Mouse (Mus musculus): Measurements from ENCODE around the gene Wnt9a. TPM values are rescaled to one million over a fixed set of nuclear protein-coding genes. Genes with fewer than 3 reads are reported as not detected.
A peak's percentile ranks its signal among the peaks of the same experiment; 100 is the strongest.

Gene Wnt9a
- polyA plus RNA-seq, 1 experiment: 1.8 TPM

GRCm38 (mm10) chr11:59305008-59305820 is 1.5 kb upstream of the Wnt9a start:
- Histone ChIP-seq H3K27me3 (ENCODE audit: control insufficient read depth, insufficient read depth, insufficient read length) (peaks cover 6% of the 10 kb centered on the region), H3K79me3 (ENCODE audit: low read depth) (no peaks in the 10 kb centered on the region), H3K4me3 (ENCODE audit: insufficient read depth, poor library complexity, severe bottlenecking) (no peak overlapping the region)

GRCm38 (mm10) chr11:59305821-59306215 is 910 bp upstream of the Wnt9a start:
- H3ac ChIP-seq (ENCODE audit: control insufficient read depth, insufficient read length, low read depth): peak overlapping the region; percentile 15
- peaks cover 3% of the 10 kb centered on the region for H3K27me3 ChIP-seq (ENCODE audit: control insufficient read depth, insufficient read depth, insufficient read length)

More at GRCm38 (mm10) chr11:59305008-59305820, 1.5 kb upstream of the Wnt9a start:
- Histone ChIP-seq H3K79me2 (ENCODE audit: control insufficient read depth, insufficient read depth) (no peaks in the 10 kb centered on the region), H3ac (ENCODE audit: control insufficient read depth, insufficient read length, low read depth) (peak overlapping the region; percentile 15), H3K36me3 (ENCODE audit: control insufficient read depth, insufficient read depth) (no peaks in the 10 kb centered on the region)
- no peak for TF ChIP-seq MYOD1 (IDR thresholded peaks at IDR 0.05; ENCODE audit: control insufficient read depth, insufficient read length, low read depth)
- TF ChIP-seq CEBPB (IDR thresholded peaks at IDR 0.05; ENCODE audit: low read depth): no peak
- no peak for TF ChIP-seq MYOG (IDR thresholded peaks at IDR 0.05; ENCODE audit: control insufficient read depth, extremely low read depth, insufficient read length)
- no peak for TF ChIP-seq FOSL1 (IDR thresholded peaks at IDR 0.05; ENCODE audit: insufficient read depth, low read length, poor library complexity, severe bottlenecking)
- TF ChIP-seq CTCF (IDR thresholded peaks at IDR 0.05; ENCODE audit: control insufficient read depth, insufficient read depth, insufficient read length): no peak
- TF ChIP-seq USF1 (IDR thresholded peaks at IDR 0.05; ENCODE audit: low read depth): no peak
- TF ChIP-seq MAX (IDR thresholded peaks at IDR 0.05): no peak

GRCm38 (mm10) chr11:59307422-59308163 is 865 bp downstream of the Wnt9a start:
- no peaks in the 10 kb centered on the region for H3K79me2 ChIP-seq (ENCODE audit: control insufficient read depth, insufficient read depth)
- H3K27me3 ChIP-seq (ENCODE audit: control insufficient read depth, insufficient read depth, insufficient read length): peaks cover 3% of the 10 kb centered on the region
- H3K79me3 ChIP-seq (ENCODE audit: low read depth): no peaks in the 10 kb centered on the region
- peak overlapping the region; percentile 21 for H3K4me3 ChIP-seq (ENCODE audit: insufficient read depth, poor library complexity, severe bottlenecking)
- TF ChIP-seq CTCF (IDR thresholded peaks at IDR 0.05; ENCODE audit: control insufficient read depth, insufficient read depth, insufficient read length) (peak; percentile 85), MYOD1 (IDR thresholded peaks at IDR 0.05; ENCODE audit: control insufficient read depth, insufficient read length, low read depth) (peak; percentile 21), FOSL1 (IDR thresholded peaks at IDR 0.05; ENCODE audit: insufficient read depth, low read length, poor library complexity, severe bottlenecking) (no peak)
- peak overlapping the region; percentile 42 for H3ac ChIP-seq (ENCODE audit: control insufficient read depth, insufficient read length, low read depth)
- no peaks in the 10 kb centered on the region for H3K36me3 ChIP-seq (ENCODE audit: control insufficient read depth, insufficient read depth)

More at GRCm38 (mm10) chr11:59305821-59306215, 910 bp upstream of the Wnt9a start:
- no peak for TF ChIP-seq CTCF (IDR thresholded peaks at IDR 0.05; ENCODE audit: control insufficient read depth, insufficient read depth, insufficient read length)
- TF ChIP-seq USF1 (IDR thresholded peaks at IDR 0.05; ENCODE audit: low read depth): no peak
- no peak for TF ChIP-seq CEBPB (IDR thresholded peaks at IDR 0.05; ENCODE audit: low read depth)
- no peak for TF ChIP-seq MYOG (IDR thresholded peaks at IDR 0.05; ENCODE audit: control insufficient read depth, extremely low read depth, insufficient read length)
- no peak for TF ChIP-seq FOSL1 (IDR thresholded peaks at IDR 0.05; ENCODE audit: insufficient read depth, low read length, poor library complexity, severe bottlenecking)
- no peak for TF ChIP-seq MAX (IDR thresholded peaks at IDR 0.05)
- no peak for TF ChIP-seq MYOD1 (IDR thresholded peaks at IDR 0.05; ENCODE audit: control insufficient read depth, insufficient read length, low read depth)
- H3K36me3 ChIP-seq (ENCODE audit: control insufficient read depth, insufficient read depth): no peaks in the 10 kb centered on the region
- no peaks in the 10 kb centered on the region for H3K79me3 ChIP-seq (ENCODE audit: low read depth)
- no peak overlapping the region for H3K4me3 ChIP-seq (ENCODE audit: insufficient read depth, poor library complexity, severe bottlenecking)
- H3K79me2 ChIP-seq (ENCODE audit: control insufficient read depth, insufficient read depth): no peaks in the 10 kb centered on the region

GRCm38 (mm10) chr11:59308164-59308542 is 1.4 kb downstream of the Wnt9a start:
- peaks cover 3% of the 10 kb centered on the region for H3K27me3 ChIP-seq (ENCODE audit: control insufficient read depth, insufficient read depth, insufficient read length)
- H3K79me3 ChIP-seq (ENCODE audit: low read depth): no peaks in the 10 kb centered on the region
- H3ac ChIP-seq (ENCODE audit: control insufficient read depth, insufficient read length, low read depth): peak overlapping the region; percentile 7
- no peaks in the 10 kb centered on the region for H3K36me3 ChIP-seq (ENCODE audit: control insufficient read depth, insufficient read depth)
- H3K4me3 ChIP-seq (ENCODE audit: insufficient read depth, poor library complexity, severe bottlenecking): peak overlapping the region; percentile 6
- H3K79me2 ChIP-seq (ENCODE audit: control insufficient read depth, insufficient read depth): no peaks in the 10 kb centered on the region
- TF ChIP-seq USF1 (IDR thresholded peaks at IDR 0.05; ENCODE audit: low read depth) (no peak), MAX (IDR thresholded peaks at IDR 0.05) (peak; percentile 19), FOSL1 (IDR thresholded peaks at IDR 0.05; ENCODE audit: insufficient read depth, low read length, poor library complexity, severe bottlenecking) (peak; percentile 28), MYOG (IDR thresholded peaks at IDR 0.05; ENCODE audit: control insufficient read depth, extremely low read depth, insufficient read length) (no peak), CEBPB (IDR thresholded peaks at IDR 0.05; ENCODE audit: low read depth) (no peak), CTCF (IDR thresholded peaks at IDR 0.05; ENCODE audit: control insufficient read depth, insufficient read depth, insufficient read length) (no peak), MYOD1 (IDR thresholded peaks at IDR 0.05; ENCODE audit: control insufficient read depth, insufficient read length, low read depth) (peak; percentile 91)

- no peak for TF ChIP-seq USF1 (IDR thresholded peaks at IDR 0.05; ENCODE audit: low read depth)
- TF ChIP-seq CTCF (IDR thresholded peaks at IDR 0.05; ENCODE audit: control insufficient read depth, insufficient read depth, insufficient read length): no peak
- no peak for TF ChIP-seq FOSL1 (IDR thresholded peaks at IDR 0.05; ENCODE audit: insufficient read depth, low read length, poor library complexity, severe bottlenecking)
- TF ChIP-seq CEBPB (IDR thresholded peaks at IDR 0.05; ENCODE audit: low read depth): no peak
- no peak for TF ChIP-seq MYOG (IDR thresholded peaks at IDR 0.05; ENCODE audit: control insufficient read depth, extremely low read depth, insufficient read length)
- TF ChIP-seq MYOD1 (IDR thresholded peaks at IDR 0.05; ENCODE audit: control insufficient read depth, insufficient read length, low read depth): no peak
- TF ChIP-seq MAX (IDR thresholded peaks at IDR 0.05): no peak
- no peaks in the 10 kb centered on the region for H3K36me3 ChIP-seq (ENCODE audit: control insufficient read depth, insufficient read depth)
- no peaks in the 10 kb centered on the region for H3K79me2 ChIP-seq (ENCODE audit: control insufficient read depth, insufficient read depth)
- H3K27me3 ChIP-seq (ENCODE audit: control insufficient read depth, insufficient read depth, insufficient read length): peaks cover 3% of the 10 kb centered on the region
- H3K4me3 ChIP-seq (ENCODE audit: insufficient read depth, poor library complexity, severe bottlenecking): no peak overlapping the region
- no peaks in the 10 kb centered on the region for H3K79me3 ChIP-seq (ENCODE audit: low read depth)
- peak overlapping the region; percentile 39 for H3ac ChIP-seq (ENCODE audit: control insufficient read depth, insufficient read length, low read depth)
Observed at GRCm38 (mm10) chr11:59308625-59309024, 1.9 kb downstream of the Wnt9a start.

Measured in C2C12 (cell line).